8 mouse cellular contexts compared by ENCODE assay signal in the genomic region with DNA sequence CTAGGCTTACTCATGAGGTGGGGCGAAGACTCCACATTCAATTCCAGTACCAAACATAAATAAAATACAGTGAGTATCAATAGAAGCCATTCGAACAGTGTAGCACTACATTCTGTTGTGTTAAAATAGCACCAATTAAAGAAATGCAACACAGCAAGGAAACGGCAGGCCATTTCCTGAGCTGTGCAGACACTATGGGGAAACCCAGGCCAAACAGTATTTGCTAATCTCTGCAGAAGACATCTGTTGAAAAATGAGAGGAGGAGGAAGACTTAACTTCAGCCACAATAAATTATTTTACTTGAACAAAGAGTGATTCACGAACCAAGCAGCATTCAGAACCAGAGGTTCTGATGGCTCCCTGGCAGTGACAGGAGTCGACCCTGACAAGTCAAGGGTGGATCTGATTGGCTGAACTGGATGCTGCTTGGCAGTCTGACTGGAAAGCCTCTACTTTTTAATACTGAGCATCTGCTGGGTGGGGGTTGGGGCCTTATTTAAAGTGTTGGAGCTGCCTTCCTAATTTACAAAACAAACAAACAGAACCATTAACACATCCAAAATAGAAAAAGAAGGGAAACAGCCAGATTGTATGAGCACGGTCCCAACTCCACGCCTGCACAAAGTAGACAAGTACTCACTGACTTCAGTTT.
DNase-seq lines count a peak whose midpoint lies in the region; ATAC-seq lines count a peak whose summit lies in the region.
"Had no signal": no experiment of that assay in that cellular context is flagged by ENCODE, and none has a peak within 500 bp of the region (broad histone marks: within the 10 kb centered on the region; RNA-seq: fewer than 3 reads in every experiment).

No protein-coding gene starts in this region.

- WGBS in kidney, embryonic 16.5 days, result 32% methylated on average over 7 of the region's 7 CpGs
- WGBS in kidney, embryonic 14.5 days, result 37% methylated on average over 7 of the region's 7 CpGs

- no peak overlapping the region for H3K9ac ChIP-seq in kidney, embryonic 16.5 days (replicated peaks; ENCODE audit: low read length)
- no peak overlapping the region for H3K9ac ChIP-seq in kidney, embryonic 14.5 days (ENCODE audit: low read depth, low read length)
- H3K9ac ChIP-seq: liver, embryonic 13.5 days had no signal

- DNase-seq in ES-CJ7 (ENCODE audit: low read depth, low spot score), result peak; percentile 34
- peak; percentile 55 for DNase-seq in layer of hippocampus, adult 9-10 months (ENCODE audit: low spot score)
- no peak for DNase-seq in spleen, postnatal 4 days (ENCODE audit: low spot score in 2 of 2)
- no peak for DNase-seq in urinary bladder, postnatal 36 days (ENCODE audit: low spot score in 2 of 2)
- DNase-seq: liver, embryonic 13.5 days had no signal

- H3K27ac ChIP-seq in kidney, embryonic 16.5 days (ENCODE audit: low read length), result 0 out of 2 replicates have a peak overlapping the region, but pooled peaks have one; percentile 2
- no peak overlapping the region for H3K27ac ChIP-seq in kidney, embryonic 14.5 days (ENCODE audit: low read depth, low read length)
- H3K27ac ChIP-seq in brown adipose tissue, adult 24 weeks (replicated peaks; ENCODE audit: low read depth, low read length), result peak overlapping the region; percentile 68
- H3K27ac ChIP-seq: liver, embryonic 13.5 days had no signal

- 0 out of 2 replicates have a peak overlapping the region, but pooled peaks have one; percentile 7 for H3K4me2 ChIP-seq in kidney, embryonic 16.5 days (replicated peaks; ENCODE audit: low read depth, low read length)
- H3K4me2 ChIP-seq in kidney, embryonic 14.5 days (replicated peaks; ENCODE audit: low read depth, low read length), result no peak overlapping the region
- H3K4me2 ChIP-seq: liver, embryonic 13.5 days had no signal

- peaks cover 3% of the 10 kb centered on the region; the same call in 1 of the 2 replicates for H3K36me3 ChIP-seq in kidney, embryonic 16.5 days (ENCODE audit: insufficient read depth, low read length)
- no peaks in the 10 kb centered on the region for H3K36me3 ChIP-seq in kidney, embryonic 14.5 days (ENCODE audit: control insufficient read depth, insufficient read depth, low read length)
- H3K36me3 ChIP-seq: liver, embryonic 13.5 days had no signal

- no peaks in the 10 kb centered on the region for H3K9me3 ChIP-seq in kidney, embryonic 16.5 days (ENCODE audit: low read length)
- no peaks in the 10 kb centered on the region for H3K9me3 ChIP-seq in kidney, embryonic 14.5 days (ENCODE audit: control insufficient read depth, low read length)
- H3K9me3 ChIP-seq: liver, embryonic 13.5 days had no signal

- H3K4me1 ChIP-seq in kidney, embryonic 16.5 days (ENCODE audit: insufficient read depth, low read length), result peaks cover 26% of the 10 kb centered on the region
- peaks cover 8% of the 10 kb centered on the region; the same call in 1 of the 2 replicates for H3K4me1 ChIP-seq in kidney, embryonic 14.5 days (ENCODE audit: control insufficient read depth, insufficient read depth, low read length)
- H3K4me1 ChIP-seq in brown adipose tissue, adult 24 weeks (ENCODE audit: control insufficient read depth, insufficient read depth, insufficient read length, low read length), result peaks cover 33% of the 10 kb centered on the region

- no peak overlapping the region for H3K4me3 ChIP-seq in kidney, embryonic 16.5 days (ENCODE audit: low read length)
- no peak overlapping the region for H3K4me3 ChIP-seq in kidney, embryonic 14.5 days (ENCODE audit: low read length)
- no peak overlapping the region for H3K4me3 ChIP-seq in brown adipose tissue, adult 24 weeks (ENCODE audit: insufficient read depth, low read depth, low read length)
- H3K4me3 ChIP-seq: liver, embryonic 13.5 days had no signal

- no peaks in the 10 kb centered on the region for H3K27me3 ChIP-seq in kidney, embryonic 16.5 days (ENCODE audit: insufficient read depth, low read length)
- no peaks in the 10 kb centered on the region for H3K27me3 ChIP-seq in kidney, embryonic 14.5 days (ENCODE audit: control insufficient read depth, insufficient read depth, low read length)
- H3K27me3 ChIP-seq: liver, embryonic 13.5 days had no signal

- peak; percentile 49; the same call in 1 of the 2 replicates for ATAC-seq in kidney, embryonic 16.5 days (ENCODE audit: low FRiP score, low TSS enrichment)
- ATAC-seq in kidney, embryonic 14.5 days (ENCODE audit: low FRiP score, low TSS enrichment), result no peak

Comparison
In these comparisons a context has a peak if more than half of its experiments do, and no peak if none do; other contexts are left out.
1. DNase-seq: peak in ES-CJ7 (single experiment) and layer of hippocampus, adult 9-10 months (single experiment); none in spleen, postnatal 4 days (0 of 2) and urinary bladder, postnatal 36 days (0 of 2).